Mouse (Mus musculus) lung, postnatal 0 days (tissue): ENCODE measurements around the gene Bsg. TPM values are rescaled to one million over a fixed set of nuclear protein-coding genes. Genes with fewer than 3 reads are reported as not detected.
A peak's percentile ranks its signal among the peaks of the same experiment; 100 is the strongest.

Source experiments
- ATAC-seq: fragments of 200-750 bp; cut with Nextera tagmentation; 2 replicates; pipeline ENCODE4 v1.8.0; 2017; ENCODE audit warnings: moderate library complexity
- DNase-seq: peaks from one replicate; pipeline ENCODE4 v3.0.0-alpha.2; 2016; ENCODE audit warnings: low spot score
- H3K27ac ChIP-seq: fragments of 300-500 bp; sonication (generic); 2 replicates; pipeline ENCODE4 v1.5.1; 2014; ENCODE audit warnings: antibody characterized with exemption, mild to moderate bottlenecking, low read length, mixed read lengths
- H3K27me3 ChIP-seq: fragments of 300-500 bp; sonication (generic); replicated peaks from 2 replicates; pipeline ENCODE4 v1.6.1; 2014; ENCODE audit warnings: low read length, mixed read lengths; ENCODE audit not compliant: insufficient read depth
- H3K36me3 ChIP-seq: fragments of 300-500 bp; sonication (generic); 2 replicates; pipeline ENCODE4 v1.6.1; 2014; ENCODE audit warnings: low read length, mixed read lengths; ENCODE audit not compliant: insufficient read depth
- H3K4me1 ChIP-seq: fragments of 300-500 bp; sonication (generic); 2 replicates; pipeline ENCODE4 v1.6.1; 2014; ENCODE audit warnings: antibody characterized with exemption, low read depth, low read length, mixed read lengths; ENCODE audit not compliant: insufficient read depth
- H3K4me2 ChIP-seq: fragments of 300-500 bp; sonication (generic); replicated peaks from 2 replicates; pipeline ENCODE4 v1.6.1; 2014; ENCODE audit warnings: low read depth, mild to moderate bottlenecking, low read length, moderate library complexity, mixed read lengths
- H3K4me3 ChIP-seq: fragments of 300-500 bp; sonication (generic); 2 replicates; pipeline ENCODE4 v1.5.1; 2014; ENCODE audit warnings: low read depth, low read length
- H3K9ac ChIP-seq: fragments of 300-500 bp; sonication (generic); replicated peaks from 2 replicates; pipeline ENCODE4 v1.6.1; 2014; ENCODE audit warnings: low read depth, mild to moderate bottlenecking
- H3K9me3 ChIP-seq: fragments of 300-500 bp; sonication (generic); 2 replicates; pipeline ENCODE4 v1.6.1; 2016; ENCODE audit warnings: low read length, mixed read lengths
- CTCF ChIP-seq: IDR thresholded peaks from 2 replicates; pipeline ENCODE4 v1.5.1; 2016; ENCODE audit warnings: antibody characterized with exemption, mild to moderate bottlenecking
- EP300 ChIP-seq: IDR thresholded peaks from 2 replicates; pipeline ENCODE4 v1.6.1; 2016; ENCODE audit warnings: antibody characterized with exemption, mild to moderate bottlenecking, control low read depth
- WGBS: fragments of 180-500 bp; shearing (Covaris S2); extraction: QIAGEN DNeasy Blood & Tissue Kit; methylation state at CpG from one replicate; pipeline ENCODE4 v1.1.7; 2014; 5-methylcytosine and 5-hydroxymethylcytosine counted together
- polyA plus RNA-seq: library from polyadenylated mRNA; unstranded; fragments of >200 nt; fragmentation: Nextera tagmentation; extraction: Ambion mirVana; gene quantifications from 2 replicates; pipeline ENCODE4 v1.2.1, GENCODE M21; 2015

The Bsg gene
- polyA plus RNA-seq, 1 experiment from 2014 or later = 1,299 TPM

DNA sequence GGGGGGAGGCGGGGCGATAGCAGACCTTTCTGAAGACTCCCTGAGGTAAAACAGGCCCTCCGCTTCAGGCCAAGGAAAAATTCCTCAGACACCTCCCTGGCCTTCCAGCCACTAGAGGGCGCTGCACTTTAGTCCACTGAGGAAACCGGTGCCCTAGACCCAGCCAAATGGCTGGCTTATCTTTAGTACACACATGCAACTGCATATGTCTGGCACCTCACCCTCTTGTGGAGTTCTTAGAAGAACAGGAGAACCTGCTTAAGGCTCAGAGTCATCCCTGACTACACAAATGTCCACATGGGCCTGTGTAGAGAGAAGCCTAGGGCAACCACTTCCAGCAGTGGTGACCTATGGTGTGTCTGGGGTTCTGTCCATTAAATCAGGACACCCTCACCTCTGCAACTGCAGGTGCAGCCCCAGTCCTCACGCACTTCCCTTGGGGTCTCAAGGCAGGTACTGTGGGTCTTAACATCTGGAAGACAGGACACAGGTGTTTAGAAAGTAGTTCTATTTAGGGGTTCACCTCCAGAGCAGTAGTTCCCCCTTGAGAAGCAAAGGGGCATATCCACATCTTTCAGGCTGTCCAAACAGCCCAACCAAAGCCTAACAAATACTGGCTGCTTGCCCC lies 8.3 kb downstream of the Bsg start:
- WGBS = 21% methylated on average over 4 of the region's 6 CpGs
- Histone ChIP-seq H3K9ac (no peak overlapping the region), H3K4me2 (no peak overlapping the region), H3K4me1 (peaks cover 5% of the 10 kb centered on the region; the same call in 1 of the 2 replicates), H3K36me3 (peaks cover 18% of the 10 kb centered on the region), H3K27me3 (peaks cover 24% of the 10 kb centered on the region), H3K4me3 (no peak overlapping the region), H3K27ac (no peak overlapping the region), H3K9me3 (no peaks in the 10 kb centered on the region)
- ATAC-seq = peak; percentile 78
- no peak for TF ChIP-seq EP300
- TF ChIP-seq CTCF = peak; percentile 85
- DNase-seq = peak; percentile 89

- H3K36me3 ChIP-seq = peaks cover 18% of the 10 kb centered on the region
- ATAC-seq = no peak
- no peak for DNase-seq
- H3K9me3 ChIP-seq = no peaks in the 10 kb centered on the region
- peaks cover 5% of the 10 kb centered on the region; the same call in 1 of the 2 replicates for H3K4me1 ChIP-seq
- H3K4me3 ChIP-seq = no peak overlapping the region
- WGBS = 44% methylated on average over 1 of the region's 1 CpGs
- H3K27ac ChIP-seq = no peak overlapping the region
- peaks cover 29% of the 10 kb centered on the region for H3K27me3 ChIP-seq
- no peak overlapping the region for H3K9ac ChIP-seq
- TF ChIP-seq CTCF (no peak), EP300 (no peak)
- H3K4me2 ChIP-seq = no peak overlapping the region
These were observed 8.9 kb downstream of the Bsg start for GRCm38 (mm10) chr10:79713163-79713562.

GRCm38 (mm10) chr10:79714996-79715395 lies 10.7 kb downstream of the Bsg start:
- no peaks in the 10 kb centered on the region for H3K9me3 ChIP-seq
- TF ChIP-seq EP300 (no peak), CTCF (no peak)
- WGBS = 67% methylated on average over 4 of the region's 4 CpGs

DNA sequence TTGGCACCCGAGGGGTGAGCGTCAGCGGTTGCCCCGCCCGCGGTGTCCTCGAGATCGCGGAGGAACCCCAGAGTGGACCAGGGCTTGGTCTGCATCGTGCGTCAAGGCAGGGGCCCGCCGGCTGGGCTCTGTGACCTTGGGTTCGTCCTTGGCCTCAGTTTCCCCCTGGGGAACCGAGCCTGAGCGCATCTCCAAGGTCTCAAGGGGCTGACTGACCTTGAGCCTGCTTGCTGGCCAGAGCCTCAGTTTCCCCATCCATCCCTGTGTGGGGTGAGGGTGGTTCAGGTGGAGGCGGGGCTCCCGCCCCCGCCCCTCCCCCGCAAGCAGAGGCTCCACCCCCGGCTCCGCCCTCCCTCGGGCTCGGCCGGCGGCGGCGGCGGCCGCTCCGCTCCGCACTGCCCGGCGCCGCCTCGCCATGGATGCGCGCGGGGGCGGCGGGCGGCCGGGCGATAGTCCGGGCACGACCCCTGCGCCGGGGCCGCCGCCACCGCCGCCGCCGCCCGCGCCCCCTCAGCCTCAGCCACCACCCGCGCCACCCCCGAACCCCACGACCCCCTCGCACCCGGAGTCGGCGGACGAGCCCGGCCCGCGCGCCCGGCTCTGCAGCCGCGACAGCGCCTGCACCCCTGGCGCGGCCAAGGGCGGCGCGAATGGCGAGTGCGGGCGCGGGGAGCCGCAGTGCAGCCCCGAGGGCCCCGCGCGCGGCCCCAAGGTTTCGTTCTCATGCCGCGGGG lies 12.1 kb downstream of the Bsg start, which contains the start of gene Hcn2:
Hcn2 (plus strand) TSS at position 381 of the 734 bp plus-strand sequence.
- H3K36me3 ChIP-seq = peaks cover 4% of the 10 kb centered on the region; the same call in 1 of the 2 replicates
- peaks cover 40% of the 10 kb centered on the region for H3K27me3 ChIP-seq
- peaks cover 5% of the 10 kb centered on the region; the same call in 1 of the 2 replicates for H3K4me1 ChIP-seq
- WGBS = 5% methylated on average over 27 of the region's 91 CpGs
- peak within 1 kb of the TSS; percentile 52 for H3K4me3 ChIP-seq
- TF ChIP-seq CTCF (no peak), EP300 (no peak)
- ATAC-seq (no peak), DNase-seq (no peak)
- H3K9me3 ChIP-seq = no peaks in the 10 kb centered on the region
- no peak within 1 kb of the TSS for H3K27ac ChIP-seq
- peak within 1 kb of the TSS; percentile 82 for H3K4me2 ChIP-seq
- no peak within 1 kb of the TSS for H3K9ac ChIP-seq

More at GRCm38 (mm10) chr10:79714996-79715395, 10.7 kb downstream of the Bsg start:
- no peak overlapping the region for H3K9ac ChIP-seq
- H3K4me3 ChIP-seq = no peak overlapping the region
- ATAC-seq (no peak), DNase-seq (no peak)
- peaks cover 40% of the 10 kb centered on the region for H3K27me3 ChIP-seq
- H3K4me2 ChIP-seq = no peak overlapping the region
- H3K36me3 ChIP-seq = peaks cover 17% of the 10 kb centered on the region; the same call in 1 of the 2 replicates
- H3K4me1 ChIP-seq = peaks cover 5% of the 10 kb centered on the region; the same call in 1 of the 2 replicates
- H3K27ac ChIP-seq = no peak overlapping the region

DNA sequence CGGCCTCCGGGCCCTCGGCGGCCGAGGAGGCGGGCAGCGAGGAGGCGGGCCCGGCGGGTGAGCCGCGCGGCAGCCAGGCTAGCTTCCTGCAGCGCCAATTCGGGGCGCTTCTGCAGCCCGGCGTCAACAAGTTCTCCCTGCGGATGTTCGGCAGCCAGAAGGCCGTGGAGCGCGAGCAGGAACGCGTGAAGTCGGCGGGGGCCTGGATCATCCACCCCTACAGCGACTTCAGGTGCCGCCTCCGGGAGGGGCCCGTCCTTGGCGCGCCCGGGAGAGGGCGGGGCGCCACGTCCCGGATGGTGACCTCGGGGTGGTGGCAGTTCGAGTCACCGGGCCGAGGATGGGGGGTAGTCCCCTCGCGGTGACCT lies 12.7 kb downstream of the Bsg start:
- peaks cover 5% of the 10 kb centered on the region; the same call in 1 of the 2 replicates for H3K4me1 ChIP-seq
- no peak overlapping the region for H3K27ac ChIP-seq
- H3K9me3 ChIP-seq = no peaks in the 10 kb centered on the region
- ATAC-seq (no peak), DNase-seq (no peak)
- H3K27me3 ChIP-seq = peaks cover 40% of the 10 kb centered on the region
- peak overlapping the region; percentile 52 for H3K4me3 ChIP-seq
- H3K36me3 ChIP-seq = no peaks in the 10 kb centered on the region
- peak overlapping the region; percentile 82 for H3K4me2 ChIP-seq
- WGBS = under 1% methylated on average over 33 of the region's 44 CpGs
- TF ChIP-seq EP300 = no peak
- no peak for TF ChIP-seq CTCF
- no peak overlapping the region for H3K9ac ChIP-seq

DNA sequence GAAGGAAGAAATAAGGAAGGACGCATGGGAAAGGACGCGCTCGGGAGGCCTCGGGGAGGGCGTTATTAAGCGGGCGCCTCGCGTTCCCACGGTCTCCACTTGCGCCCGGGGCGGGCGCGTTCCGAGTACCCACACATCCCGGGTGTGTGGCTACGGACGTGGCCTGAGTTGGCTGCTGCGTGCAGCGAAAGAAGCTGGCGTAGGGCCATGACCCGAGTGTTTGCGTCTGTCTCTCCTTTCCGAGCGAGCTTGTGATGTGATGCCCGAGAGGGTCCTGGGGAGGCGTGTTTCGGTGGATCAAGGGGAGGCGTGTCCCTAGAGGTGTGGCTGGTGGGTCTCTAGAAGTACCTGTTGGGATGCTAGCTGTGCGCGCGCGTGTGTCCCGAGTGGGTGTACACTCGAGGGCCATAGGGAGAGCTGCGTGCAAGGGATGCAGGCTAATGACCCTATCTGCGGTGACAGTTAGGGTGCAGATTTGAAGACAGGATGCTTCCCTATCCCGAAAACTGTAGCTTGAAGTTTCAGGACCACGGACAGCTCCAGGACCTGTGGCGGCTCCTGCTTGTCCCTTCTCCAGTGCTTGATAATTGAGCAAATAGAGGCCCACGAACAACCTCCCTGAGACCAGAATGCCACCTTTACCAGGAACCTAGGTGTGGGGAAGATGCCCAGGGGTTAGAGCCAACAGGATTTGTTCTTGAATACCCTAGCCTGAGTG lies 13.5 kb downstream of the Bsg start:
- H3K9ac ChIP-seq = no peak overlapping the region
- H3K9me3 ChIP-seq = no peaks in the 10 kb centered on the region
- H3K4me3 ChIP-seq = peak overlapping the region; percentile 52; the same call in 1 of the 2 replicates
- DNase-seq = peak; percentile 84
- H3K4me1 ChIP-seq = peaks cover 5% of the 10 kb centered on the region; the same call in 1 of the 2 replicates
- no peak for ATAC-seq
- peak overlapping the region; percentile 82; the same call in 1 of the 2 replicates for H3K4me2 ChIP-seq
- WGBS = 3% methylated on average over 42 of the region's 43 CpGs
- TF ChIP-seq CTCF (no peak), EP300 (no peak)
- H3K27me3 ChIP-seq = peaks cover 40% of the 10 kb centered on the region
- H3K36me3 ChIP-seq = no peaks in the 10 kb centered on the region
- H3K27ac ChIP-seq = no peak overlapping the region
